Mouse (Mus musculus) small intestine, adult 2 months (tissue): Measurements from ENCODE around the gene Ankrd31.

Experiments
- CTCF ChIP-seq: fragments of 200-500 bp; IDR thresholded peaks from 2 replicates; pipeline ENCODE4 v1.5.1; 2012; ENCODE audit warnings: low read depth, mild to moderate bottlenecking, control low read depth, inconsistent platforms, low read length, moderate library complexity, mixed read lengths; ENCODE audit not compliant: insufficient replicate concordance, insufficient read length; ENCODE audit errors: extremely low read depth
- POLR2A ChIP-seq: fragments of 200-500 bp; IDR thresholded peaks from 2 replicates; pipeline ENCODE4 v1.6.1; 2012; ENCODE audit warnings: low read depth, mild to moderate bottlenecking, control low read depth, inconsistent platforms, low read length, moderate library complexity

GRCm38 (mm10) chr13:96748109-96748845 is at the start of gene Ankrd31:
- no peak for TF ChIP-seq CTCF
- no peak for TF ChIP-seq POLR2A
